Mouse (Mus musculus) testis, adult 2 months (tissue): ENCODE data around the gene Hacd1. TPM values are rescaled to one million over a fixed set of nuclear protein-coding genes. Genes with fewer than 3 reads are reported as not detected.
A peak's percentile ranks its signal among the peaks of the same experiment; 100 is the strongest.
"Not testable (repeated sequence)": the region's sequence is repeated elsewhere in the genome, so short reads cannot be mapped to it uniquely, and the experiment has no call there.

Experiments used
- H3K27ac ChIP-seq: fragments of 200-500 bp; 2 replicates; pipeline ENCODE4 v1.5.1; 2012; ENCODE audit warnings: low read depth, low read length; ENCODE audit not compliant: control insufficient read depth, insufficient read depth
- H3K27me3 ChIP-seq: fragments of 200-500 bp; 2 replicates; pipeline ENCODE4 v1.6.1; 2012; ENCODE audit warnings: mild to moderate bottlenecking, low read length, moderate library complexity; ENCODE audit not compliant: control insufficient read depth, insufficient read depth
- H3K36me3 ChIP-seq: fragments of 200-500 bp; 2 replicates; pipeline ENCODE4 v1.6.1; 2012; ENCODE audit warnings: mild to moderate bottlenecking, low read length; ENCODE audit not compliant: control insufficient read depth, insufficient read depth
- H3K4me1 ChIP-seq: fragments of 200-500 bp; 2 replicates; pipeline ENCODE4 v1.6.1; 2012; ENCODE audit warnings: low read length; ENCODE audit not compliant: control insufficient read depth, insufficient read depth
- H3K4me3 ChIP-seq: fragments of 200-500 bp; 2 replicates; pipeline ENCODE4 v1.5.1; 2012; ENCODE audit warnings: low read depth, mild to moderate bottlenecking, low read length, moderate library complexity, mixed read lengths; ENCODE audit not compliant: control insufficient read depth
- CTCF ChIP-seq: fragments of 200-500 bp; IDR thresholded peaks from 2 replicates; pipeline ENCODE4 v1.5.1; 2012; ENCODE audit warnings: low read depth, mild to moderate bottlenecking, inconsistent platforms, low read length, moderate library complexity; ENCODE audit not compliant: control insufficient read depth, insufficient read depth, insufficient replicate concordance
- POLR2A ChIP-seq: fragments of 200-500 bp; IDR thresholded peaks from 2 replicates; pipeline ENCODE4 v1.6.1; 2012; ENCODE audit warnings: low read depth, mild to moderate bottlenecking, inconsistent platforms, low read length, moderate library complexity; ENCODE audit not compliant: control insufficient read depth
- polyA plus RNA-seq: library from polyadenylated mRNA; depleted of rRNA; stranded (reverse); fragments of >200 nt; gene quantifications from 2 replicates; pipeline ENCODE4 v1.2.3, GENCODE M21; 2012; rRNA removed

Gene Hacd1
- polyA plus RNA-seq, result 45.7 and 49.9 TPM in 2 replicates

GRCm38 (mm10) chr2:14055566-14056331, at the start of gene Hacd1:
Hacd1 (minus strand) TSS chr2:14056135.
- Histone ChIP-seq H3K27ac (peak within 1 kb of the TSS; percentile 81), H3K4me1 (peaks cover 9% of the 10 kb centered on the region), H3K36me3 (no peaks in the 10 kb centered on the region), H3K4me3 (peak within 1 kb of the TSS; percentile 80), H3K27me3 (no peaks in the 10 kb centered on the region)
- TF ChIP-seq POLR2A (0 out of 2 replicates have a peak, but pooled peaks have one; percentile 4), CTCF (no peak)

DNA sequence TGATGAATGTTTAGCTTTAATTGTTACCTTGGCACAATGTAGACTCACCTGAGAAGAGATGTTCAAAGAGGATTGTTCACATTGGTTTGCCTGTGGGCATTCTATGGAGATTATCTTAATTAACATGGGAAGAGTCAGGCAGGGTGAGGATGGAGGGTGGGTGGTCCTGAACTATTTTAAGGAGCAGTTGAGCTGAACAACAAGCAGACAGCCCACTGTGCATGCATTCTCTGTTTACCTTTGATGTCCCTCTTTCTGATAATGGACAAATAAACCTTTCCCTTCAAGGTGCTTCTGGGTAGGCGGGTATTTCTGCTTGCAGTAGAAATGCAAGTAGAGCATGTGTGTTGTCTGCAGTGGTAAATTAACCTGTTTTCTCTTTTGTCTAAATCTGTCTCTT, 48.0 kb upstream of the Hacd1 start:
- Histone ChIP-seq H3K27me3 (no peaks in the 10 kb centered on the region), H3K4me1 (no peaks in the 10 kb centered on the region), H3K27ac (no peak overlapping the region), H3K4me3 (no peak overlapping the region), H3K36me3 (no peaks in the 10 kb centered on the region)
- TF ChIP-seq CTCF, result no peak
- TF ChIP-seq POLR2A, result no peak

DNA sequence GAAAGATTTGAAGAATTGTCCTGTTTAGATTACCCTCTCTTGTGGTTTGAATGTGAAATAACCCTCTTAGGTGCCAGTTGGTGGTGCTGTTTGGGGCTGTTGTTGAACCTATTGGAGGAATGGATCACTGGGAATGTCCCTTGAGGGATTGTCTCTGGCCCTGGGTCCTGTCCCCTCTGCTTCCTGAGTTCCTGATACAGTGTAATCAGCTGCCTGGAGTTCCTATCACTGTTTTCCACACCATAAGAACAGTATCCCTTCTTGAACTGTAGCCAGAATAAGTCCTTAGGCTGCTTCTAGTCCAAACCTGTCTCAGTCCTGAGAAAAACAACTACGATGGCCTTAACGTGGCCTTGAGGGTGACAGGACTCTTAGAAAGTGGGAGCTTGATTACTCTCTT, 46.7 kb upstream of the Hacd1 start:
- H3K36me3 ChIP-seq, result no peaks in the 10 kb centered on the region
- H3K27me3 ChIP-seq, result no peaks in the 10 kb centered on the region
- H3K27ac ChIP-seq, result no peak overlapping the region
- TF ChIP-seq CTCF (no peak), POLR2A (no peak)
- no peak overlapping the region for H3K4me3 ChIP-seq
- no peaks in the 10 kb centered on the region for H3K4me1 ChIP-seq

GRCm38 (mm10) chr2:14100533-14100932, 44.6 kb upstream of the Hacd1 start:
- no peaks in the 10 kb centered on the region for H3K36me3 ChIP-seq
- H3K27ac ChIP-seq, result no peak overlapping the region
- H3K27me3 ChIP-seq, result no peaks in the 10 kb centered on the region
- TF ChIP-seq CTCF (no peak), POLR2A (no peak)
- H3K4me1 ChIP-seq, result no peaks in the 10 kb centered on the region
- H3K4me3 ChIP-seq, result no peak overlapping the region

DNA sequence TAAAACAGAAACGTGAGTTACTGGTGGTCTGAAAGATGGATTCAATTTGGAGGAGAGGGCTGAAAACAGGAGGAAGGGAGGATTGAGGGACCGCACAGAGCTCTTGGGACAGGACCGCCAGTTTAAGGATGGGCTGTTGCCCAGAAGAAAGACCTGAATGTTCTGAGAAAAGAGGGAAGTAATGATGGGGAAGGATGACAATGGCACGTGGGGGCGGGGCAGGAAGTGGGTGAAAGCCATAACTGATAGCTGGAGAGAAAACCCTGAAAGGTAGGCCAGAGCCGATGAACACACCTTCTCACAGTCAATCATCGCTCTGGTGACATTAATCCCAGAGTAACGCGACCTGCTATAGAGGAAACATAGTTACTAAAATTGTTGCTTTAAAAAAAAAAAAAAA, 22.6 kb upstream of the Hacd1 start:
- not testable (repeated sequence) for H3K36me3 ChIP-seq, H3K4me3 ChIP-seq, H3K27ac ChIP-seq, H3K4me1 ChIP-seq, H3K27me3 ChIP-seq

DNA sequence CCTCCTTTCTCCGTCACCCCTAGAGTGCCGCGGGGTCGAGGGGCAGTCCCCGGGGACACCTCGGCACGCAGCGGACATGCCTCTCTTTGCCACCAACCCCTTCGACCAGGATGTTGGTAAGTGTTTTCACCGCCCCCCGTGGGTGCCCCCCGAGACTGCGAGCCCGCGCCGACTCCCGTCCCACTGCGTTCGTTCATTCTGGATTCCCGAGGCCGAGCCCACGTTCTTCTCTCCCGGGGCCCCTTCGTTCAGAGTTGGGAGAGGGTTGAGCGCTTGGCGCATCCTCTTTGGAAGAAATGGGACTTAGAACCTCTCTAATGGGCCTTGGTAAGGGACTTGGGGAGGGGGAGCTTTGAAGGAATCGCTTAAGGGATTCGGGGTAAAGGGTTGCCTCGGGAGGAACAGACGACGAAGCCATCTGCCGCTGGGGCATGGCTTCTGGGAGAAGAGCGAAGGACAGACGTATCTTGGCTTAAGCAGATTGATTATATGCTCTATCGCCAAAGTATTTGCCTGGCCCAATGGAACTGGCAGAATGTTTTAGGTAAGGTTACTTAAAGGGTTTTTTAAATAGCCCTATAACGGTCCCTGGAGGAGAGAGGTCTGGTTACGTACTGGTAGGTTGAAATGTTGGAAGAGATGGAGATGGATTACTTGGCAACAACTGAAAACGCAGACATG, 18.4 kb upstream of the Hacd1 start:
- Histone ChIP-seq H3K36me3 (no peaks in the 10 kb centered on the region), H3K27me3 (no peaks in the 10 kb centered on the region), H3K4me3 (peak overlapping the region; percentile 100), H3K27ac (peak overlapping the region; percentile 98), H3K4me1 (no peaks in the 10 kb centered on the region; the same call in 1 of the 2 replicates)
- TF ChIP-seq POLR2A, result no peak
- TF ChIP-seq CTCF, result no peak

- H3K4me3 ChIP-seq, result peak within 1 kb of the TSS; percentile 100
- H3K27ac ChIP-seq, result peak within 1 kb of the TSS; percentile 98
- no peaks in the 10 kb centered on the region; the same call in 1 of the 2 replicates for H3K4me1 ChIP-seq
- no peaks in the 10 kb centered on the region for H3K36me3 ChIP-seq
- TF ChIP-seq POLR2A (peak; percentile 64), CTCF (no peak)
- H3K27me3 ChIP-seq, result no peaks in the 10 kb centered on the region
Observed at GRCm38 (mm10) chr2:14073362-14074220, 17.7 kb upstream of the Hacd1 start, which contains the start of gene Stam. Stam (plus strand) TSS chr2:14074098.
